Mouse (Mus musculus) brain, embryonic 18.5 days (tissue): ENCODE data around the gene Ttc23.

ENCODE experiments used
- DNase-seq: peaks from one replicate; pipeline ENCODE4 v3.0.0-alpha.2; 2012; ENCODE audit warnings: low read depth, low spot score

The Ttc23 gene

GRCm38 (mm10) chr7:67695906-67696305, 48.7 kb downstream of the Ttc23 start:
- DNase-seq: no peak

GRCm38 (mm10) chr7:67697892-67698630, 50.9 kb downstream of the Ttc23 start:
- DNase-seq: no peak

GRCm38 (mm10) chr7:67699301-67699700, 52.1 kb downstream of the Ttc23 start:
- DNase-seq: no peak

- DNase-seq: no peak
These were observed 53.6 kb downstream of the Ttc23 start for GRCm38 (mm10) chr7:67700846-67701245.

GRCm38 (mm10) chr7:67701252-67701914, 54.2 kb downstream of the Ttc23 start:
- DNase-seq: no peak

GRCm38 (mm10) chr7:67708160-67708559, 61.0 kb downstream of the Ttc23 start:
- no peak for DNase-seq

GRCm38 (mm10) chr7:67710216-67710615, 63.0 kb downstream of the Ttc23 start:
- DNase-seq: no peak

- peak; percentile 49 for DNase-seq
These were observed 66.8 kb downstream of the Ttc23 start for GRCm38 (mm10) chr7:67713820-67714510.

- no peak for DNase-seq
These were observed 68.0 kb downstream of the Ttc23 start for GRCm38 (mm10) chr7:67715176-67715575.

- no peak for DNase-seq
These were observed 69.1 kb downstream of the Ttc23 start for GRCm38 (mm10) chr7:67716213-67716878.

GRCm38 (mm10) chr7:67716925-67717324, 69.7 kb downstream of the Ttc23 start:
- DNase-seq: no peak

GRCm38 (mm10) chr7:67717520-67717919, 70.3 kb downstream of the Ttc23 start:
- no peak for DNase-seq

- no peak for DNase-seq
These were observed 71.6 kb downstream of the Ttc23 start for GRCm38 (mm10) chr7:67718804-67719203.

- no peak for DNase-seq
These were observed 75.0 kb downstream of the Ttc23 start for GRCm38 (mm10) chr7:67722163-67722562.

- DNase-seq: no peak
These were observed 77.3 kb downstream of the Ttc23 start for GRCm38 (mm10) chr7:67724536-67724935.

- DNase-seq: no peak
These were observed 77.8 kb downstream of the Ttc23 start for GRCm38 (mm10) chr7:67725016-67725415.

GRCm38 (mm10) chr7:67728203-67728602, 81.0 kb downstream of the Ttc23 start:
- DNase-seq: no peak

GRCm38 (mm10) chr7:67728809-67729208, 81.6 kb downstream of the Ttc23 start:
- no peak for DNase-seq

GRCm38 (mm10) chr7:67730431-67731110, 83.4 kb downstream of the Ttc23 start:
- DNase-seq: no peak

GRCm38 (mm10) chr7:67732276-67732675, 85.1 kb downstream of the Ttc23 start:
- no peak for DNase-seq

GRCm38 (mm10) chr7:67740382-67740781, 93.2 kb downstream of the Ttc23 start:
- no peak for DNase-seq
